Mouse (Mus musculus): ENCODE measurements around the gene P2rx1.
A peak's percentile ranks its signal among the peaks of the same experiment; 100 is the strongest.

P2rx1 gene

GRCm38 (mm10) chr11:73023099-73023498 is 24.2 kb downstream of the P2rx1 start:
- peak; percentile 52 for DNase-seq (ENCODE audit: low spot score)

- no peak for DNase-seq (ENCODE audit: low spot score)
Measured at GRCm38 (mm10) chr11:73023827-73024226, 24.9 kb downstream of the P2rx1 start.

- DNase-seq (ENCODE audit: low spot score): no peak
Measured at GRCm38 (mm10) chr11:73024236-73024904, 25.5 kb downstream of the P2rx1 start.

- DNase-seq (ENCODE audit: low spot score): no peak
Measured at GRCm38 (mm10) chr11:73026961-73027360, 28.1 kb downstream of the P2rx1 start.

GRCm38 (mm10) chr11:73030821-73031498 is 32.1 kb downstream of the P2rx1 start:
- DNase-seq (ENCODE audit: low spot score): peak; percentile 71

- no peak for DNase-seq (ENCODE audit: low spot score)
Measured at GRCm38 (mm10) chr11:73031536-73031935, 32.6 kb downstream of the P2rx1 start.

- DNase-seq (ENCODE audit: low spot score): no peak
Measured at GRCm38 (mm10) chr11:73036077-73036476, 37.2 kb downstream of the P2rx1 start.

- DNase-seq (ENCODE audit: low spot score): no peak
Measured at GRCm38 (mm10) chr11:73036889-73037288, 38.0 kb downstream of the P2rx1 start.

- DNase-seq (ENCODE audit: low spot score): no peak
Measured at GRCm38 (mm10) chr11:73037691-73038090, 38.8 kb downstream of the P2rx1 start.

GRCm38 (mm10) chr11:73039102-73039799 is 40.3 kb downstream of the P2rx1 start:
- peak; percentile 55 for DNase-seq (ENCODE audit: low spot score)

- no peak for DNase-seq (ENCODE audit: low spot score)
Measured at GRCm38 (mm10) chr11:73044229-73044755, 45.4 kb downstream of the P2rx1 start.

GRCm38 (mm10) chr11:73044789-73045188 is 45.9 kb downstream of the P2rx1 start:
- no peak for DNase-seq (ENCODE audit: low spot score)

GRCm38 (mm10) chr11:73047542-73047996 is 48.7 kb downstream of the P2rx1 start, which contains the start of gene Ncbp3:
Ncbp3 (plus strand) TSS chr11:73047783.
- peak; percentile 94 for DNase-seq (ENCODE audit: low spot score)

GRCm38 (mm10) chr11:73048030-73048876 is 49.4 kb downstream of the P2rx1 start:
- no peak for DNase-seq (ENCODE audit: low spot score)

- DNase-seq (ENCODE audit: low spot score): peak; percentile 68
Measured at GRCm38 (mm10) chr11:73049335-73049734, 50.4 kb downstream of the P2rx1 start.

GRCm38 (mm10) chr11:73052795-73053194 is 53.9 kb downstream of the P2rx1 start:
- no peak for DNase-seq (ENCODE audit: low spot score)

GRCm38 (mm10) chr11:73057701-73058100 is 58.8 kb downstream of the P2rx1 start:
- no peak for DNase-seq (ENCODE audit: low spot score)

- DNase-seq (ENCODE audit: low spot score): no peak
Measured at GRCm38 (mm10) chr11:73059630-73060029, 60.7 kb downstream of the P2rx1 start.

GRCm38 (mm10) chr11:73061413-73061812 is 62.5 kb downstream of the P2rx1 start:
- DNase-seq (ENCODE audit: low spot score): no peak

Data from urinary bladder, postnatal 25 days (tissue).